ENCODE assay signal across 18 mouse cellular contexts in genomic region chrX:109151228-109151627, GRCm38 (mm10). TPM values are rescaled to one million over a fixed set of nuclear protein-coding genes. Genes with fewer than 3 reads are reported as not detected.
DNase-seq lines count a peak whose midpoint lies in the region; TF ChIP-seq lines count a peak whose summit lies in the region.
"Had no signal": no experiment of that assay in that cellular context is flagged by ENCODE, and none has a peak within 500 bp of the region (broad histone marks: within the 10 kb centered on the region; RNA-seq: fewer than 3 reads in every experiment).

No protein-coding gene starts in this region.

- no peak overlapping the region for H3K9ac ChIP-seq in CH12.LX (ENCODE audit: insufficient read depth, low read depth)

- 0 out of 2 replicates have a peak overlapping the region, but pooled peaks have one; percentile 21 for H3K4me2 ChIP-seq in CH12.LX (ENCODE audit: insufficient read depth, low read depth, poor library complexity, severe bottlenecking)

- peaks cover 4 to 23% of the 10 kb centered on the region in 2 experiments; a peak in 2 of 4 replicates for H3K4me1 ChIP-seq in CH12.LX (ENCODE audit: control insufficient read depth in 1 of 2, insufficient read depth in 2 of 2)
- H3K4me1 ChIP-seq in bone marrow macrophage, adult 2 months (ENCODE audit: control insufficient read depth, insufficient read depth, low read length), result peaks cover 18% of the 10 kb centered on the region
- no peaks in the 10 kb centered on the region for H3K4me1 ChIP-seq in kidney, adult 2 months (ENCODE audit: control insufficient read depth, insufficient read depth, low read length)

- H3K27ac ChIP-seq in CH12.LX (ENCODE audit: insufficient read depth, low read depth), result no peak overlapping the region
- peak overlapping the region; percentile 58 for H3K27ac ChIP-seq in bone marrow macrophage, adult 2 months (ENCODE audit: insufficient read depth, low read depth, low read length)
- no peak overlapping the region for H3K27ac ChIP-seq in kidney, adult 2 months (ENCODE audit: insufficient read depth, low read depth, low read length)

- no peak for TF ChIP-seq RAD21 in CH12.LX (IDR thresholded peaks at IDR 0.05; ENCODE audit: low read depth, low read length)

- H3K36me3 ChIP-seq in CH12.LX (replicated peaks in 1 of 2; ENCODE audit: control insufficient read depth in 1 of 2, insufficient read depth in 1 of 2, low read length in 1 of 2), result peaks cover 3 to 6% of the 10 kb centered on the region in 2 experiments
- H3K36me3 ChIP-seq in kidney, adult 2 months (ENCODE audit: control insufficient read depth, insufficient read depth, low read length), result no peaks in the 10 kb centered on the region

- in situ Hi-C loops in CH12.LX (cut with MboI; ENCODE audit: low pct_ligation_motif_present, low pct_unique_long_range_greater_than_20kb, low sequenced_read_pairs), result no loop called here

- no peaks in the 10 kb centered on the region for H3K9me3 ChIP-seq in CH12.LX (replicated peaks; ENCODE audit: low read length)
- H3K9me3 ChIP-seq: G1E had no signal

- dilution Hi-C loops in CH12.LX (cut with MboI; ENCODE audit: extremely low pct_ligation_motif_present, extremely low pct_unique_long_range_greater_than_20kb, low sequenced_read_pairs), result no loop called here

- no peaks in the 10 kb centered on the region for H3K27me3 ChIP-seq in CH12.LX (replicated peaks)
- H3K27me3 ChIP-seq in kidney, adult 2 months (replicated peaks; ENCODE audit: control insufficient read depth, insufficient read depth, low read length), result no peaks in the 10 kb centered on the region

- TF ChIP-seq EP300 in CH12.LX (IDR thresholded peaks at IDR 0.05; ENCODE audit: low read length), result peak; percentile 69

- no peaks in the 10 kb centered on the region for H3K79me2 ChIP-seq in CH12.LX (replicated peaks; ENCODE audit: control insufficient read depth, extremely low read depth, insufficient read depth, poor library complexity, severe bottlenecking)

- TF ChIP-seq POLR2A in CH12.LX (IDR thresholded peaks at IDR 0.05; ENCODE audit: low read depth, low read length), result no peak
- TF ChIP-seq POLR2A in bone marrow macrophage, adult 2 months (IDR thresholded peaks at IDR 0.05; ENCODE audit: borderline replicate concordance, low read depth, low read length), result no peak
- no peak for TF ChIP-seq POLR2A in kidney, adult 2 months (IDR thresholded peaks at IDR 0.05; ENCODE audit: low read depth, low read length)

- no peak for TF ChIP-seq CTCF in CH12.LX (conservative IDR thresholded peaks at IDR 0.05 in 1 of 2, IDR thresholded peaks at IDR 0.05 in 1 of 2; ENCODE audit: low read depth in 2 of 2, low read length in 2 of 2)
- no peak for TF ChIP-seq CTCF in bone marrow macrophage, adult 2 months (IDR thresholded peaks at IDR 0.05; ENCODE audit: low read depth, low read length)
- TF ChIP-seq CTCF in kidney, adult 2 months (conservative IDR thresholded peaks at IDR 0.05; ENCODE audit: insufficient read depth, insufficient read length, low read depth, low read length), result no peak

- 90% methylated on average over 2 of the region's 2 CpGs for WGBS in kidney, adult 2 months

- DNase-seq in CH12.LX (ENCODE audit: extremely low read depth), result no peak
- no peak for DNase-seq in kidney, adult 2 months
- no peak for DNase-seq in urinary bladder, postnatal 36 days (ENCODE audit: low spot score in 2 of 2)
- DNase-seq: adrenal gland, adult 2 months; adrenal gland, adult 8-10 months; adrenal gland, postnatal 10 days; adrenal gland, postnatal 14 days; adrenal gland, postnatal 25 days; adrenal gland, postnatal 36 days; B cell, adult 2 months; cerebellum, adult 11 months; cerebellum, adult 11-12 months; cerebellum, adult 18-20 months; cerebellum, adult 2 months; cerebellum, adult 8-10 months had no signal

- H3K4me3 ChIP-seq in CH12.LX (replicated peaks in 1 of 3; ENCODE audit: low read depth in 2 of 3, low read length in 2 of 3, poor library complexity in 1 of 3), result no peak overlapping the region
- no peak overlapping the region for H3K4me3 ChIP-seq in bone marrow macrophage, adult 2 months (ENCODE audit: insufficient read depth, low read length)
- no peak overlapping the region for H3K4me3 ChIP-seq in kidney, adult 2 months (ENCODE audit: insufficient read depth, low read depth, low read length)

TF ChIP-seq in CH12.LX, 34 proteins besides CTCF, POLR2A, EP300 and RAD21:
- TF ChIP-seq MAFK (IDR thresholded peaks at IDR 0.05; ENCODE audit: insufficient replicate concordance, low read length), result no peak
- TF ChIP-seq IRF4 (IDR thresholded peaks at IDR 0.05; ENCODE audit: low read depth, low read length), result 0 out of 2 replicates have a peak, but pooled peaks have one; percentile 21
- TF ChIP-seq MEF2A (IDR thresholded peaks at IDR 0.05; ENCODE audit: borderline replicate concordance, low read depth, low read length), result peak; percentile 50; the same call in 1 of the 2 replicates

RNA-seq across cellular contexts. Expression of gene Gm6377, which starts 45.3 kb away (rescaled TPM):
- total RNA-seq in CH12.LX (2012; rRNA removed) (0.34 and 0.46 TPM in 2 replicates), CH12.LX (2014; rRNA removed) (1.2 and 1.8 TPM in 2 replicates)
- polyA plus RNA-seq in CH12.LX (2012; ENCODE audit: insufficient read length, low read depth), result 0.56 and 1.4 TPM in 2 replicates
- 2.9 and 4.2 TPM in 2 replicates for polyA plus RNA-seq in bone marrow macrophage, adult 2 months (2012; ENCODE audit: insufficient read depth, insufficient read length, missing spikeins)
- 0.05 and 0.07 TPM in 2 replicates for polyA plus RNA-seq in kidney, adult 2 months (2012; rRNA removed)
- total RNA-seq: adrenal gland, postnatal 14 days; ES-E14 had no signal
- polyA plus RNA-seq: adrenal gland, adult 2 months; cerebellum, adult 2 months; G1E had no signal

RNA-seq across cellular contexts. Expression of gene Sh3bgrl, which starts 56.1 kb away (rescaled TPM):
- total RNA-seq in CH12.LX (2012; rRNA removed), result 25.0 and 27.7 TPM in 2 replicates
- total RNA-seq in CH12.LX (2014; rRNA removed), result 148 and 154 TPM in 2 replicates
- 82.5 and 130 TPM in 2 replicates for polyA plus RNA-seq in CH12.LX (2012; ENCODE audit: insufficient read length, low read depth)
- polyA plus RNA-seq in bone marrow macrophage, adult 2 months (2012; ENCODE audit: insufficient read depth, insufficient read length, missing spikeins), result 340 and 347 TPM in 2 replicates
- 8.8 and 13.9 TPM in 2 replicates for polyA plus RNA-seq in kidney, adult 2 months (2012; rRNA removed)
